Mouse (Mus musculus) frontal cortex, adult (tissue): ENCODE measurements at regions not wholly inside any gene's neighbourhood (a gene's known extent, or its start where the extent isn't known, plus 50 kb on each side); places are given as distances from the start of the nearest gene placed in this dataset.

Source experiments
- ATAC-seq: cut with Nextera tagmentation; 2 replicates; pipeline ENCODE4 v1.9.2; 2017; ENCODE audit warnings: mild to moderate bottlenecking, moderate library complexity, mixed read lengths; ENCODE audit not compliant: low TSS enrichment

DNA sequence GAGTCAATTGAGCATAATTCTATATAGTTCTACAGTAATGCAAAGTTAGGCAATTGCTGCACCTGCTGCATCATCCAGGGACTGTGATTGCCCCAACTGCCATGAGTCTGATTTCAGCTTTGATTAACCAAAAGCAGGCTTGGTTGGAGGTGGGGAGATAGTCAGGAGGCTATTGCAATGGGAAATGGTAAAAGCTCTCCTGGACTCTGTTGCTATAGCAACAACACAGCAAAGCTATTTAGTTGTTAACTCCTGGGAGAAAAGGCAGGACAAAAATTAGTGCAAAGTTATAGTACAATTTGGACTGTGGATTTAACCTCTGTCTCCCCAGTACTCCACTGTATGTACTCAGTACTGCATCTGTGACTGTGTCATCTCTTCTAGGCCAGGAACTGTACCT, 51.7 kb upstream of the Rasgrf1 start:
- ATAC-seq = peak; percentile 72

DNA sequence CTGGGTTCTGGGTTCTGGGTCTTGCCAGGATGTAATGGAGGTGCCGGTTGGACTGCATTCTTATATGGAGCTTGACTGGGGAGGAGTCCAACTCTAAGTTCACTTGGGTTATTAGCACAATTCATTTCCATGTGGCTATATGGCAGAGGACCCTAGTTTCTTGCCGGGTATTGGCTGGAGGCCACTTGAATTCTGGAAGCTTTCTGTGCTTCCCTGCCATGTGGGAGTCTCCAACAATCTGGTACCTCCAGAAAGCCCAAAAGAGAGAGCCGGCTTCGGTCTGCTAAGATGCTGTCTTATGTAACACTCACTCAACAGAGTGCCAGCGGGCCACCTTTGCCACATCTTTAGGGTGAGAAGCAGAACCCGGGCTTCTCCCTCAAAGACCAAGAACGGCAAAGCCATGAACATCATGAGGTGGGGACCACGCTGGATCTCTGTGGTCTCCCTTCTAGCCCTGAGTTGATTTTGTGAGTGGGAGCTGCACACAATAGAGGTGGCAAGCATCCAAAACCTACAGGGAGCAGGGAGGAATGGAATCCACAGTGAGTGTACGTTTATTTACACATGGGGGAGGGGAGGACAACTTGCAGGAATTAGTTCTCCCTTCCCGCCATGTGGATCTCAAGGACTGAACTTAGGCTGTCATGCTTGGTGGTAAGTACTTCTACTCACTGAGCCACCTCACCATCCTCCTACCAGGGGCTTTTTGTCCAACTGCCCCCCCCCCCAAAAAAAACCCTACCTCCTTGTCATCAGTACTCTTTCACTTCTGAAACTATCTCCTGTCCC, 59.0 kb upstream of the Rasgrf1 start:
- ATAC-seq = peak; percentile 95

DNA sequence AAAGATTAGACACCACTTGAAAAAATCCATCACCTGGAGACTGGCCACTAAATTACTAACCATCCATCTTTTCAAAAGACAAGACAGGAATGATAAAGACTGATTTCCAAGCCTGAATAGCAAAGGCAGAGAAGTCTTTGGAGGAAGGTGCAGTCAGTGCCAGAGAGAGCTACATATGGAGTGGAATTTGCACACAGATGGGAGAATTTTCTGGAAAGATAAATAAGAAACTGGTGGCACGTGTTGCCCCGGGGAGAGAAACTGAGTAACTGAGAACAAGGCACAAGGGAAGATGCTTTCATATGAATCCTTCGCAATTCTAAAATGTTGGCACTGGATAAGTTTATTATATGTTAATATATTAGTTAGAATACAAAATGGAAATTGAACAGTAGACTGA, 59.8 kb upstream of the Rasgrf1 start:
- ATAC-seq = peak; percentile 48

DNA sequence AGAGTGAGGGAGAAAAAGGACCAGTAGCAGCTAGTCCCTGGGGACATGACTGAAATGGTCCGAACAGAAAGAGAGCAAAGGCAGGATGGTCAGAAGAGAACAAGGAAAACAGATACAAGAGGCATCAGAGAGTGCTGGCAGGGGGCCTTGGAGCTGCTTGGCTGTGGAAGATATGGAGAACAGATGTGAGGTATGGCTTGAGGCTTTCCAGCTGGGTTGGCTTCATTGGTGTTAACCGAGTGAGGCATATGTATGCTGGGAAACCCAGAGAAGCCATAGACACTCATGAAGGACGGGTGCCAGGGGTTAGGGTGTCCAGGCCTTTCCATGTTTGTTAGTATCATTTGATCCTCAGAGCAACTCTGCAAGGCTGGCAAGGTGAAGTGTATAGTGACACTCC, 61.1 kb upstream of the Rasgrf1 start:
- no peak for ATAC-seq

DNA sequence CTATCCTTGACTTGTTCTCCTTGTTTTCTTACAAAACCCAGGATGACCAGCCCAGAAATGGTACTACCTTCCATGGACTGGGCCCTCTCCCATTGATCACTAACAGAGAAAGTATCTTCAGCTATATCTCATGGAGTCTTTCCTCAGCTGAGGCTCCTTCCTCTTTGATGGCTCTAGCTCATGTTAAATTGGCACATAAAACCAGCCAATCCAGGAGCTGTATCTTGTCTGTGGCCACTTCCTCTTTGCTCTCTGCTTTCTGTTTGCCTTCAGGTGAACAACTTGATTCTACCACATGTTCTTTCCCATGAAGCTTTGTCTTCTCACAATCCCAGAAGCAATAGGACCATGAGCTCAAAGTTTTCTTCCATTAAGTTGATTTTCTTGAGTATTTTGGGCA, 62.7 kb upstream of the Rasgrf1 start:
- no peak for ATAC-seq

DNA sequence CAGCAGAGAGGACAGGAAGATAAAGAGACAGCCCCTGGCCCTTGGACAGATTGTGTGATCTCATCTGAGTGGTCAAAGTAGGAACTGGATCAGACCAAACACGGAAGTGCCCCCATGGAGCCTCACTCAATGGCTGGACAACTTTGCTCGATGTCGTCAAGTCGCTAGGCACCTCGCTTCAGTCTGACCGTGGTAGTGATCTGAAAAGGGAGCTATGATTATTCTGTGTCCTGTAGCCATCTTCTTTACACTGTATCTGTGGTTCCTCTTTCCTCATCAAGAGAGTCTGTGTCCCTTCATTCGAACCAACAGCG, 67.0 kb upstream of the Rasgrf1 start:
- no peak for ATAC-seq

DNA sequence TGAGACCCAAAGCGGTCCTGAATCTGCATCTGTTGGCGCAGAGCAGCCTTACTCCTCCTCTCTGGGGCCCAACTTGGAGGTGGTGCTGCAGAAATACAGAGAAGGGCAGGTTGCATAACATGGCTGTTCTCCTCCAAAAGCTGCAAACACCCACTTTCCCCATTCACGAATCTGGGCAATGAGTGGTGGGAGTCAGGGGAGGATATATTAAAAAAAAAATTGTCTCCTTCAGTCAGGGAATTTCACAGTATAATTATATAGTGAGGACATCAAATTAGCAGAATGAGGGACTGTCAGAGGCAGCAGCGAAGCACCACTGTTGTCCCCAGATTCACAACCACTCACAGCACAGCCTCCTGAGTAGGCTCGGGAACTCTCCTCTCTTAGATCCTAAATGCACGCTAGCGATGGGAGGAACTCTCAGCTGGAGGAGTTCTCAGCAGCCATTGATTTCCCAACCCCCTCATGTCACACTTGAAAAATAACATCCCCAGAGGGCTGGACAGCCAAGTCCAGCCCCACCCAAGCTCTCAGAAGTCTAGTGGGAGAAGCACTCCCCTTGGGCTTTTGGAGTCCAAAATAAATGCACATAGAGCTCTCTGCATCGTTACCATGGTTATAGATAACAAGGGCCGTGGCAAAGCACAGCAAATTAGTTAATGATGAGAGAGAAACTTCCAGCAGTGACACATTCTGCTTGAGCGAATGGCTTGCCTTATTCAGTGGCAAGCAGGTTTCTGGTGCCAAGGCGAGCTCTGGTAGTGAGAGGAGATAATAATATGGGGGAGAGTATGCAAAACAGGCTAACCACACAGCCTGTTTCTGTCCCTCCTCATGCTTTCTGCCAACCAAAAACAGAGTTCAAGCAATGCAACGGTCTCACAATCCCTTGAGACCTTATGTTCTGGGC, 67.6 kb upstream of the Rasgrf1 start:
- ATAC-seq = peak; percentile 93

DNA sequence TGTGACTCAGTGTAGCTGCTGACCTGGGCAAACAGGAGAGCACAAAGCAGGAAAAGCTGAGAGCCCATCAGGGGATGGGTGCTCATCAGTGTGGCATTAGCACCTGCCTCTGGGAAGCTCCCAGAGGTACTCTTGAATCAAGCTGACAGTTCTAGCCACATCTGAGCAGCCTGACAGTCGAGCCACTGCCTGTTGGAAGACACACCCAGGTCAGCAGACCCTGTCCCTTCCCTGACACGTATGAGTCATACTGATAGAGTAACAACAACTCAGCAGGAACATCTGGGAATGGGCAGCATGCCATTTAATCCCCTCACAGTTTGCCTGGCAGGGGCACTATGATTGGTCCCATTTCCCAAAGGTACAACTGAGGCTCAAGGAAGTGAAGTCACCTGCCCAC, 68.3 kb upstream of the Rasgrf1 start:
- no peak for ATAC-seq

DNA sequence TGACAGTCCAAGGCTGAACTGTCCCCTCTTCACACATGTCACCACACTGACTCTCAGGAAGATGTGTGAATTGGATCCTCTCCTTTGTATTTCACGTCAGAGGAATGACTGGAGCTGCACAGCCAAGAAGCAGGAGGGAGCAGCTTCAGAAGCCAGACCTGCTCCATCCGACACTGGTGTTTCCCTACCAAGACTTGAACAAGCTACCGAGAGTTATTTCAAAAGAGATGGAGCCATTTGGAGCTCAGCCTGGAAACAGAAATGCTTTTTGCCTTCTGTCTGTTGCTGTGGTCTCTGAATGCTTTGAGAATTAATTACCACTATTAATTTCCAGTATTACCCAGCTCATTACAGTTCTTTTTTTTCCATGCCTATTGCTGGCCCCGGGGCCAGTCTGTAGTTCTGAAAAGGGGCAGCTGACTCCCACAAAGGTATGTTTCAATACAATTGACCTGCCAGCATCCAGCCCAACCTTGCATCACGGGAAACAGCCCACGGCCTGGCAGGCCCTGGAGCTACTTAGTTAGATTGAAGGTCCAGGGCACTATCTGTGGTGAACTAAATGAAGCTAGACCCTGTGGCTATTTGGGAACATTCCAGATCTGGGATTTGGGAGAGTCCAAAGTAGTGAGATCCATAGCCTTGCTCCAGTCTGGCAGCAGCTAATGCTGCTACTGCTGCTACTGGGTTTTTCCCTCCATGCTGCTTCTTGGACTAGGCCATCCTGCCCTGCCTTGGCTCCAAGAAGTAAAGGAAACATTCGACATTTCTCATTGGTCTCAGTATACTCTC, 73.1 kb upstream of the Rasgrf1 start:
- ATAC-seq = no peak

DNA sequence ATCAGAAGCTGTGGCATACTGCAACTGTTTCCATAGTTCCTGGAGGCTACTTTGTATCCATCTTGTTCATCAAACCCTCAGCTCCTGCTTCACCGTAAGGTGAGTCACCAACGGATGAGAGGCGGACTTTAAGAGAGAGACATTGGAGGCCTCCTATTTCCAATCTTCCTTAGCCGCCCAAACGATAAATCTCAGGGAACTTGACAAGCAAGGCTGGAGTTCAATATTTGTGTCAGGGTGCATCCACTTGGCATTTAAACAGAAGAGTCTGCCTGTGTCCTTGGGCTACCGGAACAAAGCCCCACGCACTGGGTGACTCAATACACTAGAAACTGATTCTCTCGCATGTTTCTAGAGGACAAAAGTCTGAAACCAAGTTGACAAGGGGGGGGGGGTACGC, 76.1 kb upstream of the Rasgrf1 start:
- ATAC-seq = no peak

DNA sequence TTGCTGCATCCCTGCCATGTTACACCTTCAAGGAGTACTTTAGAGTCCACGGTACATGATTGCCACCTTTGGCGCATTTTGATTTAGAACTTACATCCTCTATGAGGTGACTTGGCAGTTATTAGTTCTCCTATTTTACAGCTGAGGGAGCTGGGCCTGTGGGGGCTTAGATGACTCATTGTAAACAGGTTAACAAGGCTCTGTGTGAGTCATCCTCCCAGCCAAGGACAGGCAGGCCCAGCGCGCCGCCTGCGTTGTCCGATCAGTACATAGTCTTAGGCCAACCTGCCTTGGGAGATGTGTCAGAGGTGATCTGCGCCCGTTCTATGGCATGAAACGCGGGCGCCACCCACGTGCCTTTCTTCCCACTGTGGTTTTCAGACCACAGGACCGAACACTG, 77.9 kb upstream of the Rasgrf1 start:
- no peak for ATAC-seq

DNA sequence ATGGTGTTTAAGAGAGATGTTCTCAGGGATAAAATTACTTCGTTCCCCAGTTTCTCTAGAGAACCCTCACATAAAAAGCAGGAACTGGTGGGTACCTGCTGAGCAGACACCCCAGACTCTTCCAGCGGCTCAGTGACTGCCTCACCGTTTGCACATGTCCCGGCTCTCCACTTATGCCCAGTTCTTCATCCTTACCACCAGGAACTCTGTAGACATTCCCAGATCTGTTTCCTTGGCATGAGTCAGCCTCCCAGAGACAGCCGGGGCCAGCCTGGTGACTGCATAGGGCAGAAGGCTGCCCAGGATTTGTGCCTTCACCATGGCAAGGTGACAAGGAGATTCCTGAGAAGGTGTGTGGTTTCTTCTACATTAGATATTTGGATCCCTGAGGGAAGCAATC, 81.6 kb upstream of the Rasgrf1 start:
- no peak for ATAC-seq

DNA sequence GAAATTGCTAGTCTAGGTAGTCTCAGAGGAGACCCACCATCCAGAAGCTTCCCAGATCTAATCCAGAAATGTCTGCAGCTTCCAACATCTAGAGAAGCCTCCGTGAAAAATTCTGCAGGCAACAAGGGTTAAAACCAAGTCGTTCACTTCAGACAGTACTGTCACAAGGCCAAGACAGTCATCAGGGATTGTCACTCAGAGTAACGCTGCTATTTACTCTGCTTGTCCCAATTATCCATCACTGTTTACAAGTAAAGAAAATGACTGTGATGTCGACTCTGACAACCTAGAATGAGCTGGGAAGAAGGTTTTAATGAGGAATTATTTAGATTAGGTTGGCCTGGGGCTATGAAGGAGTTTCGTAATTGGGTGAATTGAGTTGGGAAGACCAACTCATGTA, 82.1 kb upstream of the Rasgrf1 start:
- 0 out of 2 replicates have a peak, but pooled peaks have one; percentile 3 for ATAC-seq

DNA sequence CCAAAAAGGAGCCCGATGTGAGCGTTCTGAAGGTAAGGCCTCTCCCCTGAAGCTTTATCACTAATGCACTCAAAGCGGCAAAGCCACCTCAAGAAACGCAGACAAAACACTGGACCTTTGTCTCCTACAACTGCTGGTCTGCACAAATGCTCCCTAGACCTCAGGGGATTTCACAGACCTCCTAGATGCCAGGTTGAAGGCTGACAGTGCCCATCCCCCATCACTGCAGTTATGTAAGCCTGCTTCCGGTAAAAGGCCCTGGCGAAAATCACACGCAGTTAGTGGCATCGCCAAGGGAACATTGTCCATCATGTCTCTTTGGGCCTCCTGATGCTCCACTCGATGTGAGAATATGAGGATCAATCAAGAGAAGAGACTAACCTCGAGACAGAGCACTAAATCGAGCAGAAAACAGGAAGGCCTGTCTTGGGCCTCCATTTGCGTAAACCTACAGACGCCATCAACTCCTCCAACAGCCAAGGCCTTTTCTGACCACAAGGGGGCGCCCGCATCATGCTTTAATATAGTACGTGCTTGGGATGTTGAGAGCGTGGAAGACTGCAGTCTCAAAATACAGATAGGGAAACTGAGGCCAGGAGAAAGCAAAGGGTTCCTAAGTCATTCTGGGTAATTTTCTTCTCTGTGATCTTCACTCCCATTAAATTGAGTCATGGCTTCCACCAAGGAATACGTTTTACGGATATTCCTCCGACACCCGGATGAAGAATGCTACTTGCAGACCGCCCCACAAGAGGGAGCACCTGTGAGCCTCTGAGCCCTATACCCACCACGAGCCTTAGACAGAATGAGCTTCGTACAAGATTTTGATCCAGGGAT, 82.8 kb upstream of the Rasgrf1 start:
- peak; percentile 98 for ATAC-seq

DNA sequence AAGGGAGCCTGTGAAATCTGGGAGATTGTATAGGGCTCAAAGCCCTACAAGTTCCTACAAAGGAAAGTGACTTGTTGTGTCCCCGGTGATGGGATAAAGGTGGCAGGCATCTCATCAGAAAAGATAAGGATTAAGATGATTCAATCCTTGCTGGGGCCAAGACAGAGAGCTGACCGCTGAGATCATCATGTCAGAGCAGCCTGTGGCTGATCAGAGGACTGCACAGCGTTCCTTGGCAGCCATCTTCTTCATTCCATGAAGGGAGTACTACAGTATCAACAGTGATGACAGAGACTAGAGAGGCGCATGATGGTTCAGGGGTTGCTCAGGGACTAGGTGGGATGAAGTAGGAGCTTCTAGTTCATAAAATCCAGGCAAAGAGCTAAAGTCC, 83.6 kb upstream of the Ankrd34c start:
- no peak for ATAC-seq

DNA sequence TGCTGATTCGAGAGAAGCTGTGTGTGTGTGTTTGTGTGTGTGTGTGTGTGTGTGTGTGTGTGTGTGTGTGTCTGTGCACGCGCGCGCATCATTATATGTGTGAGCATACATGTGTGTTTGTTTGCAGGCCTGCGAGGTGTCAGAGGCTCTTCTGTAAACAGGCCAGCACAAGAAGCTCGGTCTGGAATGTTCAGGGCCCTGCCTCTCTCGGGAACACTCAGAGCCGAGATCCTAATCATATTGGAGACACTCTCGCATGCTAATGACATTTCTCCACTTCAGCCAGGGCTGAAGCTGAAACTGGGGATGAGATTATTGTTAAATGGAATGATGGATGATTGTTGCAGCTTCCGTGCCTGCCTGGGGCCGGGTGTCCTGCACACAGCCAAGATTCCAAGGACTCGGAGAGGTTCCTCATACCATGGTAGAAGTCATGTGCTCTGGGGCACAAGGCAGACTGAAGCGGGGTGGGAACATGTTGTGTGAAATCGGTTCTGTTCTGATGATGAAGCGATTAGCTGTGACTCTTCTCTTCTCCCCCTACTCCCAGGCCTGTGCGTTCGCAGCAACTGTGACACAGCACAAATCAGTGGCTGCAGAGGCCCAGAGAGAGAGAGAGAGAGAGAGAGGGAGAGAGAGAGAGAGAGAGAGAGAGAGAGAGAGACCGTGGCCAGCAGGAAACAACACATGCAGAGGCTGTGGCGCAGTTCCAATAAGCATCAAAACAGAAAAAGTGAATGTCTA, 83.0 kb upstream of the Ankrd34c start:
- peak; percentile 23; the same call in 1 of the 2 replicates for ATAC-seq

DNA sequence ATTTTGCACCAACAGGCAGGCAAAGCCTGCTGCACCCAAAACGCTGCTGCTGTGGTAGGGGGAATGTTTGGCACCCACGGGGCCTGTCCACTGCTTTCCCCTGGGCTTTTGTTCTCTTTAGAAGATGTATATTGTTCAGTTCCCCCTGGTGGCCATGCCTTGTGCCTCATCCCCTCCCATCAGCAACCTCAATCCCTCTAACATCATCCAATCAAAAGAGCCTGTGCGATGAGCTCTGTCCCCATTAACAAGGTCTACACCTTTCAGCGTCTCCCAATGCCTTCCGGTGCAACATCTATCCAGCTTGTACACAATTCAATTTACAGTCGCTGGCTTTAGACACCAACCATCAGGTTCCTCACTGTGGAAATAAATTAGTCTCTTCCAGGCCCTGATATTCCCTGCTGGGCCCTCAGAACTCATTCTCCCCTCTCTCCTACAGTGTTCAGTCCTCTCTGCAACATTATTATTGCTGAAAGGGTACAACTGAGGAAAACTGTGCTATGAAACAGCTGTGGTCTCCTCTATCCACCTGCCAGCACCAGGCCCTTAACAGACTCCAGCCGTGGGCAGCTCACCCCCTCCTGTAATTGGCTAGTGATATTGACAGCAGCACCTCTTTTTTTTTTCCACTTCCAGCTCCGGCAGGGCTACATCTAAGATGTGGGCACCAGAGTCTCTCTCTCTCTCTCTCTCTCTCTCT, 75.5 kb upstream of the Ankrd34c start:
- no peak for ATAC-seq

DNA sequence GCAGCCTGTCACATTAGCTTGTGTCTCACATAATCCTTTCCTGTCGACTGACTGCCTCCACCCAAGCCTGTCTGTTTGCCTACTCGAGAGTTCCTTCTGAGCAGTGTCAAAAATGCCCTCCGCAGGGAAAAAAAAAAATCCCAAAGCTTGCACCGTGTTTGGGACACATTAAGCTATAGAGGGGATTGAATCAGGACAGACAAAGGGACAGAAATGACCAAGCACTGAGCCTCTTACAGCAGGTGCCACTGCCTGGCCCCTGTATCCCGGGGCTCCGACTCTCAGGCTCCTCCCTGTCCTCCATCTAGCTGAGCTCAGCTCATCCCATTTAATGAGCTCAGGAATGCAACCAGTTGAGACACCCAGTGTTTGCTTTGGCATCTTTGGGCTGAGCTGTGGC, 69.1 kb upstream of the Ankrd34c start:
- no peak for ATAC-seq

DNA sequence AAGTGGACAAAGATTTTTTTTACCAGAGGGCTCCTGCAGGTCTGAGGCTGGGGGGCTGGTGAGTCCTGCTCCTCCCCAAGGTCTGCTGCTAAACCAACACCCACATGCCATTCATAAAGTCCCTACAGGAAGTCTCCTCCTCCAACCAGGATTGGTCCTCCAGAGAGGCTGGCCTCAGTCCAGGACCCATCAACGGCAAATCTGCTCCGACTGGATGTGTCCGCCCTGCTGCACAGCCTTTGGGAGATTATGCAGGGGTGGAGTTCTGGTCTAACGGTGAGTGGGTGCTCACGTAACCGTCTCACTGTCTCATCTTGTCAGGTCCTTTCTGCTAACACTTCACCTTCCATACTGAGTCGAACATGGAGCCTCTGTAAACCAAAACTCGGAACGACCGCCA, 64.4 kb upstream of the Ankrd34c start:
- no peak for ATAC-seq

DNA sequence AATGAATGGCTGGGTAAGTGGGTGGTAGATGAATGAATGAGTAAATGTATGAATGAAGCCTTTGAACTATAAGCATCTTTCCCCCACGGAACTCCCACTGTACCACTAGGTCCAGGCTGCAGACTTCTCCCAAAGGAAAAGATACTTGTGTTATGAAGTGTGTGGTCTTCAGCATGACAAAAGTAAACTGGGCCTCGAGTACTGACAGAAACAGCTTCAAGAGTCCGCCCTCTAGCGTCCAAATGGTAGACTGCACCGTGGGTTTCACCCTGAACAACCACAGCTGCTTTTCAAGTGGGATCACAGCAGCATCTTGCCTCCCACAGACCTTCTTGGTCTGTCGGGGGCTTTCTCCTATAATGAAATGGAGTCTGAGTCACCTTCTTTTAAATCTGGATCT, 54.7 kb upstream of the Ankrd34c start:
- ATAC-seq = peak; percentile 97
